Mouse (Mus musculus) limb, embryonic 14.5 days (tissue): Measurements from ENCODE around the gene Lpar2. TPM values are rescaled to one million over a fixed set of nuclear protein-coding genes. Genes with fewer than 3 reads are reported as not detected.

Experiments used
- ATAC-seq: fragments of 200-750 bp; cut with Nextera tagmentation; 2 replicates; pipeline ENCODE4 v1.8.0; 2017; ENCODE audit warnings: low read depth, moderate number of reproducible peaks, moderate TSS enrichment; ENCODE audit not compliant: low FRiP score
- DNase-seq: peaks from one replicate; pipeline ENCODE4 v3.0.0-alpha.2; 2015; ENCODE audit warnings: low spot score
- H3K27ac ChIP-seq: fragments of 300-500 bp; sonication (generic); replicated peaks from 2 replicates; pipeline ENCODE4 v1.5.1; 2014; ENCODE audit warnings: low read depth, mild to moderate bottlenecking, low read length, moderate library complexity, mixed read lengths
- H3K27me3 ChIP-seq: fragments of 300-500 bp; sonication (generic); 2 replicates; pipeline ENCODE4 v1.6.1; 2014; ENCODE audit warnings: low read length, mixed read lengths; ENCODE audit not compliant: control insufficient read depth, insufficient read depth
- H3K36me3 ChIP-seq: fragments of 300-500 bp; sonication (generic); 2 replicates; pipeline ENCODE4 v1.6.1; 2014; ENCODE audit warnings: mild to moderate bottlenecking, low read length, moderate library complexity, mixed read lengths; ENCODE audit not compliant: control insufficient read depth, insufficient read depth
- H3K4me1 ChIP-seq: fragments of 300-500 bp; sonication (generic); 2 replicates; pipeline ENCODE4 v1.6.1; 2014; ENCODE audit warnings: antibody characterized with exemption, low read length, mixed read lengths; ENCODE audit not compliant: control insufficient read depth, insufficient read depth
- H3K4me2 ChIP-seq: fragments of 300-500 bp; sonication (generic); replicated peaks from 2 replicates; pipeline ENCODE4 v1.6.1; 2014; ENCODE audit warnings: low read depth, mild to moderate bottlenecking, low read length, moderate library complexity; ENCODE audit not compliant: severe bottlenecking
- H3K4me3 ChIP-seq: fragments of 300-500 bp; sonication (generic); replicated peaks from 2 replicates; pipeline ENCODE4 v1.5.1; 2014; ENCODE audit warnings: low read length
- H3K9ac ChIP-seq: fragments of 300-500 bp; sonication (generic); 2 replicates; pipeline ENCODE4 v1.6.1; 2014; ENCODE audit warnings: mild to moderate bottlenecking, low read depth, low read length, moderate library complexity; ENCODE audit not compliant: severe bottlenecking
- H3K9me3 ChIP-seq: fragments of 300-500 bp; sonication (generic); 2 replicates; pipeline ENCODE4 v1.6.1; 2016; ENCODE audit warnings: low read length; ENCODE audit not compliant: control insufficient read depth
- POLR2A ChIP-seq: fragments of 200-500 bp; IDR thresholded peaks from 2 replicates; pipeline ENCODE4 v1.8.0; 2012; ENCODE audit warnings: inconsistent platforms, mild to moderate bottlenecking, moderate library complexity, borderline replicate concordance; ENCODE audit not compliant: insufficient read depth, insufficient read length; ENCODE audit errors: extremely low read depth
- whole genome bisulfite sequencing: fragments of 180-500 bp; shearing (Covaris S2); extraction: QIAGEN DNeasy Blood & Tissue Kit; methylation state at CpG from one replicate; pipeline ENCODE4 v1.1.7; 2014; 5-methylcytosine and 5-hydroxymethylcytosine counted together
- polyA plus RNA-seq, 2 experiments: library from polyadenylated mRNA; depleted of rRNA in 1 of 2; stranded (reverse) in 1 of 2; unstranded in 1 of 2; fragments of >200 nt; fragmentation: Nextera tagmentation in 1 of 2; extraction: Ambion mirVana in 1 of 2; gene quantifications; 2 replicates each; pipeline versions ENCODE4 v1.2.1 to v1.2.3; 2012 to 2014

Gene Lpar2
- polyA plus RNA-seq, 2 experiments = 1.5 to 4.1 TPM

- Histone ChIP-seq H3K9me3 (no peaks in the 10 kb centered on the region), H3K4me2 (no peak overlapping the region), H3K27ac (no peak overlapping the region), H3K4me3 (no peak overlapping the region), H3K4me1 (no peaks in the 10 kb centered on the region), H3K27me3 (no peaks in the 10 kb centered on the region), H3K9ac (no peak overlapping the region), H3K36me3 (no peaks in the 10 kb centered on the region)
- ATAC-seq (no peak), DNase-seq (no peak)
- TF ChIP-seq POLR2A = no peak
- 76% methylated on average over 7 of the region's 7 CpGs for WGBS
Measured at GRCm38 (mm10) chr8:69850926-69851506, 28.8 kb downstream of the Lpar2 start.

GRCm38 (mm10) chr8:69853869-69854268 lies 31.6 kb downstream of the Lpar2 start:
- Histone ChIP-seq H3K9me3 (no peaks in the 10 kb centered on the region), H3K27me3 (no peaks in the 10 kb centered on the region), H3K36me3 (no peaks in the 10 kb centered on the region), H3K4me3 (no peak overlapping the region), H3K4me2 (no peak overlapping the region), H3K4me1 (no peaks in the 10 kb centered on the region), H3K27ac (no peak overlapping the region), H3K9ac (no peak overlapping the region)
- ATAC-seq (no peak), DNase-seq (no peak)
- WGBS = 90% methylated on average over 10 of the region's 10 CpGs
- TF ChIP-seq POLR2A = no peak

- ATAC-seq (no peak), DNase-seq (no peak)
- Histone ChIP-seq H3K4me1 (no peaks in the 10 kb centered on the region), H3K4me2 (no peak overlapping the region), H3K27ac (no peak overlapping the region), H3K9ac (no peak overlapping the region), H3K27me3 (no peaks in the 10 kb centered on the region), H3K4me3 (no peak overlapping the region), H3K9me3 (no peaks in the 10 kb centered on the region), H3K36me3 (no peaks in the 10 kb centered on the region)
- TF ChIP-seq POLR2A = no peak
- WGBS = 68% methylated on average over 4 of the region's 4 CpGs
Measured at GRCm38 (mm10) chr8:69860807-69861206, 38.6 kb downstream of the Lpar2 start.

GRCm38 (mm10) chr8:69861251-69861650 lies 39.0 kb downstream of the Lpar2 start:
- Histone ChIP-seq H3K4me2 (no peak overlapping the region), H3K4me1 (no peaks in the 10 kb centered on the region), H3K27ac (no peak overlapping the region), H3K9ac (no peak overlapping the region), H3K27me3 (no peaks in the 10 kb centered on the region), H3K36me3 (no peaks in the 10 kb centered on the region), H3K4me3 (no peak overlapping the region), H3K9me3 (no peaks in the 10 kb centered on the region)
- WGBS = 63% methylated on average over 2 of the region's 2 CpGs
- ATAC-seq (no peak), DNase-seq (no peak)
- TF ChIP-seq POLR2A = no peak

GRCm38 (mm10) chr8:69863387-69864020 lies 41.3 kb downstream of the Lpar2 start:
- Histone ChIP-seq H3K9ac (no peak overlapping the region), H3K4me1 (no peaks in the 10 kb centered on the region), H3K4me3 (no peak overlapping the region), H3K4me2 (no peak overlapping the region), H3K36me3 (no peaks in the 10 kb centered on the region), H3K9me3 (no peaks in the 10 kb centered on the region), H3K27ac (no peak overlapping the region), H3K27me3 (no peaks in the 10 kb centered on the region)
- WGBS = 90% methylated on average over 5 of the region's 5 CpGs
- TF ChIP-seq POLR2A = no peak
- ATAC-seq (no peak), DNase-seq (no peak)

GRCm38 (mm10) chr8:69864180-69864579 lies 42.0 kb downstream of the Lpar2 start:
- H3K9me3 ChIP-seq = no peaks in the 10 kb centered on the region
- H3K27me3 ChIP-seq = no peaks in the 10 kb centered on the region
- no peak overlapping the region for H3K9ac ChIP-seq
- H3K27ac ChIP-seq = no peak overlapping the region
- no peak for DNase-seq
- H3K4me1 ChIP-seq = no peaks in the 10 kb centered on the region
- 64% methylated on average over 5 of the region's 5 CpGs for WGBS
- no peak for TF ChIP-seq POLR2A
- no peak for ATAC-seq
- H3K36me3 ChIP-seq = no peaks in the 10 kb centered on the region
- H3K4me3 ChIP-seq = no peak overlapping the region
- no peak overlapping the region for H3K4me2 ChIP-seq
